Mouse (Mus musculus) stomach, postnatal 0 days (tissue): Measurements from ENCODE around the gene Auh. TPM values are rescaled to one million over a fixed set of nuclear protein-coding genes. Genes with fewer than 3 reads are reported as not detected.
A peak's percentile ranks its signal among the peaks of the same experiment; 100 is the strongest.

Source experiments
- ATAC-seq: fragments of 200-750 bp; cut with Nextera tagmentation; 2 replicates; pipeline ENCODE4 v1.8.0; 2017; ENCODE audit not compliant: low FRiP score, low TSS enrichment
- DNase-seq: peaks from one replicate; pipeline ENCODE4 v3.0.0-alpha.2; 2016; ENCODE audit warnings: low spot score
- H3K27ac ChIP-seq: fragments of 300-500 bp; sonication (generic); replicated peaks from 2 replicates; pipeline ENCODE4 v1.5.1; 2014; ENCODE audit warnings: mild to moderate bottlenecking, control low read depth
- H3K27me3 ChIP-seq: fragments of 300-500 bp; sonication (generic); 2 replicates; pipeline ENCODE4 v1.6.1; 2014; ENCODE audit warnings: low read length; ENCODE audit not compliant: control insufficient read depth, insufficient read depth
- H3K36me3 ChIP-seq: fragments of 300-500 bp; sonication (generic); 2 replicates; pipeline ENCODE4 v1.6.1; 2014; ENCODE audit warnings: low read length, mixed read lengths; ENCODE audit not compliant: control insufficient read depth, insufficient read depth
- H3K4me1 ChIP-seq: fragments of 300-500 bp; sonication (generic); replicated peaks from 2 replicates; pipeline ENCODE4 v1.6.1; 2014; ENCODE audit warnings: antibody characterized with exemption; ENCODE audit not compliant: control insufficient read depth, insufficient read depth
- H3K4me2 ChIP-seq: fragments of 300-500 bp; sonication (generic); replicated peaks from 2 replicates; pipeline ENCODE4 v1.6.1; 2014; ENCODE audit warnings: low read depth, mild to moderate bottlenecking, control low read depth, moderate library complexity
- H3K4me3 ChIP-seq: fragments of 300-500 bp; sonication (generic); 2 replicates; pipeline ENCODE4 v1.5.1; 2014; ENCODE audit warnings: low read depth, low read length, control low read depth
- H3K9ac ChIP-seq: fragments of 300-500 bp; sonication (generic); 2 replicates; pipeline ENCODE4 v1.6.1; 2014; ENCODE audit warnings: mild to moderate bottlenecking, low read length, control low read depth, mixed read lengths
- H3K9me3 ChIP-seq: fragments of 300-500 bp; sonication (generic); 2 replicates; pipeline ENCODE4 v1.6.1; 2016; ENCODE audit warnings: low read length; ENCODE audit not compliant: control insufficient read depth
- CTCF ChIP-seq: IDR thresholded peaks from 2 replicates; pipeline ENCODE4 v1.5.1; 2016; ENCODE audit warnings: antibody characterized with exemption, low read depth, mild to moderate bottlenecking, moderate library complexity
- EP300 ChIP-seq: optimal IDR thresholded peaks from 2 replicates; pipeline ENCODE3; 2016; ENCODE audit warnings: antibody characterized with exemption
- WGBS: fragments of 180-500 bp; shearing (Covaris S2); extraction: QIAGEN DNeasy Blood & Tissue Kit; methylation state at CpG from one replicate; pipeline ENCODE4 v1.1.7; 2014; 5-methylcytosine and 5-hydroxymethylcytosine counted together
- polyA plus RNA-seq: library from polyadenylated mRNA; unstranded; fragments of >200 nt; fragmentation: Nextera tagmentation; extraction: Ambion mirVana; gene quantifications from 2 replicates; pipeline ENCODE4 v1.2.1, GENCODE M21; 2015

The Auh gene
- polyA plus RNA-seq, 1 experiment from 2014 or later, result 41.4 TPM

DNA sequence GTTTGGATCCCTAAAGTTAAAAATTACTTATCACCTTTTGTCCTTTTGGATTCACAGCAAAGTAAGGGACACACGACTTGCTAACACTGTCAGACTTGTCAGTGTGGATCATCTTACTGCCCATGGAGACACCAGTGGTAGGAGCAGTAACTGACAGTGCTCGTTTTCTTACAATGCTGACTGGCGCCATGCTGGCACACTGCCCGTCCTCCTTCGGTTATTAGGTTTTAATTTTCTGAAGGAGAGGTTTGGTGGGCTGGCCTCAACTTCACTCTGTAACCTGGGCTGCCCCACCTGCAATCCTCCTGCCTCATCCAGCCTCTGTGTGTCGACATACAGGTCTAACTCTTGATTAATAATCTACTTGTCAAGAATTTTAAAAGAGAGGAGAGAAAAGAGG is 31.7 kb downstream of the Auh start:
- no peaks in the 10 kb centered on the region; the same call in 1 of the 2 replicates for H3K36me3 ChIP-seq
- ATAC-seq (no peak), DNase-seq (no peak)
- no peak overlapping the region for H3K4me2 ChIP-seq
- H3K4me3 ChIP-seq, result no peak overlapping the region
- H3K9me3 ChIP-seq, result no peaks in the 10 kb centered on the region
- TF ChIP-seq CTCF (no peak), EP300 (no peak)
- no peak overlapping the region for H3K27ac ChIP-seq
- H3K27me3 ChIP-seq, result no peaks in the 10 kb centered on the region
- WGBS, result 66% methylated on average over 6 of the region's 6 CpGs
- H3K9ac ChIP-seq, result no peak overlapping the region
- no peaks in the 10 kb centered on the region for H3K4me1 ChIP-seq

DNA sequence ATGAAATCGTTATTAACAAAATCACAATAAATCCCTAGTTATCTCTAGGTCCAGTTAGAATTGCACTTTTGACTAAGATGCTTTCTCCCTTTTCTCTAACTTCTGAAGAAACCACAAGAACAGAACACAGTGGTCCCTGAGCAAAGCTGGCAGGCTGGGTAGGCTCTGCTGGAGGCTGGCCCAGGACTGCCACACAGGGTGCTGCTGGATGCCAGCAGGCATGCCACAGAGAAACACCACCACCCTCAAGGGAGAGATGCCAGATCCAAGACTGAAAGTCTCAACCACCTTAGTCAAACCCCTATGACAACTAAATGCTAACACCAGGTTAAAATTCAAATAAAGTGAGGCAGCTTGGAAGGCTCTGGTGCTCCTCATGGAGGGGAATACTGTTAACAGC is 36.7 kb downstream of the Auh start:
- DNase-seq (no peak), ATAC-seq (no peak)
- H3K27ac ChIP-seq, result peak overlapping the region; percentile 35; the same call in 1 of the 2 replicates
- no peak for TF ChIP-seq CTCF
- no peak for TF ChIP-seq EP300
- H3K27me3 ChIP-seq, result no peaks in the 10 kb centered on the region
- no peaks in the 10 kb centered on the region; the same call in 1 of the 2 replicates for H3K4me1 ChIP-seq
- H3K9me3 ChIP-seq, result no peaks in the 10 kb centered on the region
- H3K9ac ChIP-seq, result no peak overlapping the region
- no peak overlapping the region for H3K4me2 ChIP-seq
- WGBS, result 80% methylated on average over 1 of the region's 1 CpGs
- H3K4me3 ChIP-seq, result no peak overlapping the region
- no peaks in the 10 kb centered on the region; the same call in 1 of the 2 replicates for H3K36me3 ChIP-seq

DNA sequence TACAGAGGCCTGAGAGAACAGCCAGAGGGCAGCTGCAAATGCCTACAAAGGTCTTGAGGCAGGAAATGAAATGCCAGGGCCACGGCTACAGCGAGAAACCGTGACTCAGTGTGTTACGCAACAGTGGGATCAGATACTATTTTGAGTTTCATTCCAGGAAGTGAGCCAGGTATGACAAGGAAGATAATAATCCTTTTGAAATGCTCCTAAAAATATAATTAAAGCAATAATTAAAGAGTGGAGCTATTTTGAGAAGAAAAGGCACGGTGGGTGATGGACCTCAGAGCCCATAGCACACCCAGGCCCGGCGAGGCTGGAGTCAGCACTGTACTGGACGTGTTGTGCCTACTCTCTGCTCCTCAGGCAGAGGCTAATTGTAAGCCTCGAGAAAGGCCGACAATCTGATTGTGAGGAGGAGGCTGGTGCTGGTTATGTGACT is 37.4 kb downstream of the Auh start:
- TF ChIP-seq CTCF (peak; percentile 42), EP300 (no peak)
- Histone ChIP-seq H3K4me3 (no peak overlapping the region), H3K9ac (no peak overlapping the region), H3K27ac (peak overlapping the region; percentile 88), H3K4me2 (0 out of 2 replicates have a peak overlapping the region, but pooled peaks have one; percentile 8), H3K27me3 (no peaks in the 10 kb centered on the region), H3K4me1 (no peaks in the 10 kb centered on the region; the same call in 1 of the 2 replicates), H3K36me3 (no peaks in the 10 kb centered on the region; the same call in 1 of the 2 replicates), H3K9me3 (no peaks in the 10 kb centered on the region)
- WGBS, result 27% methylated on average over 10 of the region's 10 CpGs
- DNase-seq, result peak; percentile 80
- peak; percentile 86 for ATAC-seq

DNA sequence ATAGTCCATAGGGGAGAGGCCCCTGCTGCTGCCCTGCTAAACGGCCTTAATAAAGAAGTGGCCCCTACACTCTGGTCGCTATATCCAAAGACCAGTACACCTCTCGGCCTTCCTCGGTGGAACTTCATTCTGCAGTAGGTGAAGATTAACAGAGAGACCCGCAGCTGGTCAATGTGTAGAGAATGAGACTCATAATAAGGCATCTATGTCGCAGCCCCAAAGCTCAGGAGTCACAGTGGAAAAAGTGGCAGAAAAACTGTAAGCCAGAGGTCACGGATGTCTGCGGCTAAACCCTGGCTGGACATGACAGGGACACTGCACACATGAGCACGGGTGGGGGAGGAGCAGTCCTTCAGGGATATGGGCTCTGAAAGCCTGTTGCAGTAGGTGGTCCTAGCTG is 39.2 kb downstream of the Auh start:
- Histone ChIP-seq H3K4me2 (no peak overlapping the region), H3K9ac (no peak overlapping the region), H3K4me3 (no peak overlapping the region), H3K9me3 (no peaks in the 10 kb centered on the region), H3K4me1 (no peaks in the 10 kb centered on the region; the same call in 1 of the 2 replicates), H3K27me3 (no peaks in the 10 kb centered on the region), H3K27ac (no peak overlapping the region), H3K36me3 (no peaks in the 10 kb centered on the region)
- ATAC-seq (no peak), DNase-seq (no peak)
- WGBS, result 92% methylated on average over 9 of the region's 9 CpGs
- TF ChIP-seq EP300 (no peak), CTCF (no peak)

DNA sequence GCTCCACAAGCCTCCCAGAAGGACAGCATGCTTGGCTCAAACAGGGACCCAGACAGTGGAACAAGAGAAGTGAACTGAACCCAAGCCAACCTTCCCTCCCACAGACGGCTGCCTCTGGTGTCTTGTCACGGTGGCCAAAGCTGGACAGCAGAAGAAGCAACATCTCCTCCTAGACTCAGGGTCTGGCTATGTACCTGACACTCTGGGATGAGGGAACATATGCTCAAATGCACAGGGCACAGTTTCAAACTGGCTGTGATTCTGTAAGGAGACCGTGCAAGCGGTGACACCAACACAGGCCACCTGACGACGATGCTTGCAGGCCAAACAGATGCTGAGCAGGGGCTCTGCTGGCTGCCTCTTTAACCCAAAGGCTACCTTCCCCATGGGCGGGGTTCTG is 42.7 kb downstream of the Auh start:
- no peak for TF ChIP-seq CTCF
- TF ChIP-seq EP300, result no peak
- no peak overlapping the region for H3K4me2 ChIP-seq
- no peak overlapping the region for H3K27ac ChIP-seq
- DNase-seq, result no peak
- no peaks in the 10 kb centered on the region for H3K36me3 ChIP-seq
- H3K27me3 ChIP-seq, result no peaks in the 10 kb centered on the region
- H3K9me3 ChIP-seq, result no peaks in the 10 kb centered on the region
- H3K9ac ChIP-seq, result no peak overlapping the region
- H3K4me1 ChIP-seq, result no peaks in the 10 kb centered on the region
- no peak for ATAC-seq
- H3K4me3 ChIP-seq, result no peak overlapping the region
- 90% methylated on average over 7 of the region's 7 CpGs for WGBS

DNA sequence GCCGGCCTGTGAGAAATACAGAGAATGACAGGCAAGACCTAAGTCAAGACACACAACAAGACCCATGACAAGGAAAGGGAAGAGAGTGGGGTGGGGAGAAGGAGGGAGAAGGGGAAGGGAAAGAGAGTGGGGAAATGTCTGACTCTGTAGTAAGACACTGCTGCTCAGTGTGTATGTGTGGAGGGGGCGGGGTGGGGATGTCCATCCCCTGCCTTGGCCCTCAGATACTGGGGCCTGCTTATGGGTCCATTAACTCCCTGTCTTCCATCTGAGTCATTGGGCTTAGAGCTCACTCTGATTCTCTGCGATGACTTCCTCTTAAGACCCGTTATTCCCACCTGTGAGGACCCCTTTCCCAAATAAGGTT is 45.5 kb downstream of the Auh start:
- H3K9ac ChIP-seq, result no peak overlapping the region
- no peak for ATAC-seq
- 69% methylated on average over 4 of the region's 4 CpGs for WGBS
- no peaks in the 10 kb centered on the region for H3K4me1 ChIP-seq
- no peak for TF ChIP-seq EP300
- H3K36me3 ChIP-seq, result no peaks in the 10 kb centered on the region
- H3K9me3 ChIP-seq, result no peaks in the 10 kb centered on the region
- H3K27me3 ChIP-seq, result no peaks in the 10 kb centered on the region
- peak overlapping the region; percentile 86; the same call in 1 of the 2 replicates for H3K27ac ChIP-seq
- H3K4me2 ChIP-seq, result no peak overlapping the region
- H3K4me3 ChIP-seq, result no peak overlapping the region
- no peak for DNase-seq
